Mouse (Mus musculus) liver, postnatal 0 days (tissue): ENCODE data around the gene Kcnq5. TPM values are rescaled to one million over a fixed set of nuclear protein-coding genes. Genes with fewer than 3 reads are reported as not detected.

Source experiments
- ATAC-seq: fragments of 200-750 bp; cut with Nextera tagmentation; 2 replicates; pipeline ENCODE4 v1.8.0; 2017; ENCODE audit warnings: mild to moderate bottlenecking, moderate library complexity
- DNase-seq: peaks from one replicate; pipeline ENCODE4 v3.0.0-alpha.2; 2016
- H3K27ac ChIP-seq: fragments of 300-500 bp; sonication (generic); 2 replicates; pipeline ENCODE4 v1.5.1; 2014; ENCODE audit warnings: antibody characterized with exemption, moderate library complexity, mild to moderate bottlenecking, low read depth
- H3K27me3 ChIP-seq: fragments of 300-500 bp; sonication (generic); 2 replicates; pipeline ENCODE4 v1.6.1; 2014; ENCODE audit warnings: low read length, control low read depth, mixed read lengths; ENCODE audit not compliant: insufficient read depth
- H3K36me3 ChIP-seq: fragments of 300-500 bp; sonication (generic); replicated peaks from 2 replicates; pipeline ENCODE4 v1.6.1; 2014; ENCODE audit warnings: mild to moderate bottlenecking, control low read depth, low read length, moderate library complexity, mixed read lengths; ENCODE audit not compliant: insufficient read depth
- H3K4me1 ChIP-seq: fragments of 300-500 bp; sonication (generic); 2 replicates; pipeline ENCODE4 v1.6.1; 2014; ENCODE audit warnings: antibody characterized with exemption, mild to moderate bottlenecking, control low read depth; ENCODE audit not compliant: insufficient read depth
- H3K4me2 ChIP-seq: fragments of 300-500 bp; sonication (generic); 2 replicates; pipeline ENCODE4 v1.6.1; 2014; ENCODE audit warnings: low read depth, mild to moderate bottlenecking, low read length, moderate library complexity, mixed read lengths
- H3K4me3 ChIP-seq: fragments of 300-500 bp; sonication (generic); 2 replicates; pipeline ENCODE4 v1.5.1; 2014; ENCODE audit warnings: low read depth, low read length
- H3K9ac ChIP-seq: fragments of 300-500 bp; sonication (generic); replicated peaks from 2 replicates; pipeline ENCODE4 v1.6.1; 2014; ENCODE audit warnings: mild to moderate bottlenecking, moderate library complexity
- H3K9me3 ChIP-seq: fragments of 300-500 bp; sonication (generic); 2 replicates; pipeline ENCODE4 v1.6.1; 2016; ENCODE audit warnings: mild to moderate bottlenecking, control low read depth, low read length, mixed read lengths
- CTCF ChIP-seq: sonication (generic); IDR thresholded peaks from 2 replicates; pipeline ENCODE4 v1.5.1; 2016; ENCODE audit warnings: antibody characterized with exemption, low read depth
- EP300 ChIP-seq: IDR thresholded peaks from 2 replicates; pipeline ENCODE4 v1.6.1; 2016; ENCODE audit warnings: antibody characterized with exemption, low read depth, mild to moderate bottlenecking
- WGBS: fragments of 180-500 bp; shearing (Covaris S2); extraction: QIAGEN DNeasy Blood & Tissue Kit; methylation state at CpG from one replicate; pipeline ENCODE4 v1.1.7; 2014; ENCODE audit not compliant: insufficient replicate concordance; 5-methylcytosine and 5-hydroxymethylcytosine counted together
- polyA plus RNA-seq: library from polyadenylated mRNA; unstranded; fragments of >200 nt; fragmentation: Nextera tagmentation; extraction: Ambion mirVana; gene quantifications from 2 replicates; pipeline ENCODE4 v1.2.1, GENCODE M21; 2015

Kcnq5 gene
- polyA plus RNA-seq, 1 experiment from 2014 or later: 0.21 TPM

DNA sequence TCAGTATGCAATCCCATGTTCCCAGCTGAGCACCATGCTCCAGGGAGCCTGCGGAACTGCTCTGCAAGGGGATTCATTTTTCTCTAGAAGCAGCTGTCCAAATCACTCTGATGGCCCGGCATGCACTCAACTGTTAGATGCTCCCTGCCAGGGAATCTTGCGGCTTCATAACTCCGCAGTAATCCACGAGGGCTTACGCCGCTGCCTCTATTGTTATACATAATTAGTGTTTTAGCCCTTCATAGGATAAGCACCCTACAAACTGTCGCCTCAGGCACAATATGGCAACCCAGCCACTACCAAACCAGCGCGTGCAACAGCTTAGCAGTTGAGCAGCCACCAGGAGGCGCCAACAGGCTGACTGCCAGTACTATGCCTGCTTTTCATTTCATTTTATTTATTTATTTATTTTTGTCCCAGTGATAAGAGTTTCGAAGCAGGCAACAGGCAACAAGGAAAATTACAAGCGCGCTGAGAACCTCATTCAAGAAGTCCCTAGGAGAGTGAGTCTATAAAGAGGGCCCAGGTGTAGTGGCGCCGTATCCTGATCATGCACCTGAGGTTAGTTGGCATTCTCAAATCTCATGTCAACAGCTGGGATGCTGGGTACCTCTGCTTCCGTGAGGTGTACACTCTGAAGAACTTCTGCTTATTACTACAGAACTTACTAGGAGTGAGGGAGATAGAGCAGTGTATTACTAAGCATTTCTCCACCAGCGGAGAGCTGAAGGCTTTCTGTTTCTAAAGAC lies 500.6 kb downstream of the Kcnq5 start:
- Histone ChIP-seq H3K4me3 (no peak overlapping the region), H3K27me3 (no peaks in the 10 kb centered on the region), H3K4me1 (no peaks in the 10 kb centered on the region), H3K36me3 (no peaks in the 10 kb centered on the region), H3K4me2 (no peak overlapping the region), H3K9ac (no peak overlapping the region), H3K27ac (no peak overlapping the region), H3K9me3 (no peaks in the 10 kb centered on the region)
- ATAC-seq (no peak), DNase-seq (peak; percentile 57)
- WGBS: 57% methylated on average over 18 of the region's 18 CpGs
- TF ChIP-seq CTCF (peak; percentile 71), EP300 (no peak)

DNA sequence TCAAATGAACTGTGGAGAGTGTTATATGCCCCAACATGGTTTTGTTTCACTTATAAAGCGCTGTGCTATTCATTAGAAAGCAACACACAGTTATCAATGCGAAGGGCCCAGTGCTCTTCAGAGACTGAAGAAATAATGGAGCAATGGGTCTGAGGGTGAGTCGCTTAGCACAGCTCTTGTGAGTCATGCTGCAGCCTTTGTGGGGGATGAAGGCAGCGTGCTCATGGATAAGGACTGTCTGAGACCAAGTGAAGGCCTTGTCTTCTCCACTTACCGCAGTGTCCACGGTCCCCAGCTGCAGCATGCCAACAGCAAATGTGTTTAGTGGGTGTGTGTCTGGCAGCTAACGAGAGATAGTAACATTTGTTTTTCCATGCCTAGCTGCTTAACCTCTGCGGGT lies 503.2 kb downstream of the Kcnq5 start:
- Histone ChIP-seq H3K27ac (no peak overlapping the region), H3K4me3 (no peak overlapping the region), H3K9ac (no peak overlapping the region), H3K9me3 (no peaks in the 10 kb centered on the region), H3K27me3 (no peaks in the 10 kb centered on the region), H3K4me1 (no peaks in the 10 kb centered on the region), H3K36me3 (no peaks in the 10 kb centered on the region), H3K4me2 (no peak overlapping the region)
- DNase-seq (no peak), ATAC-seq (no peak)
- TF ChIP-seq CTCF (no peak), EP300 (no peak)
- WGBS: 77% methylated on average over 8 of the region's 8 CpGs

GRCm38 (mm10) chr1:21455971-21456370 lies 505.8 kb downstream of the Kcnq5 start:
- Histone ChIP-seq H3K4me3 (no peak overlapping the region), H3K27me3 (no peaks in the 10 kb centered on the region), H3K9ac (no peak overlapping the region), H3K9me3 (no peaks in the 10 kb centered on the region), H3K4me1 (no peaks in the 10 kb centered on the region), H3K27ac (no peak overlapping the region), H3K4me2 (no peak overlapping the region), H3K36me3 (no peaks in the 10 kb centered on the region)
- 75% methylated on average over 5 of the region's 5 CpGs for WGBS
- ATAC-seq (no peak), DNase-seq (no peak)
- no peak for TF ChIP-seq CTCF
- TF ChIP-seq EP300: no peak

DNA sequence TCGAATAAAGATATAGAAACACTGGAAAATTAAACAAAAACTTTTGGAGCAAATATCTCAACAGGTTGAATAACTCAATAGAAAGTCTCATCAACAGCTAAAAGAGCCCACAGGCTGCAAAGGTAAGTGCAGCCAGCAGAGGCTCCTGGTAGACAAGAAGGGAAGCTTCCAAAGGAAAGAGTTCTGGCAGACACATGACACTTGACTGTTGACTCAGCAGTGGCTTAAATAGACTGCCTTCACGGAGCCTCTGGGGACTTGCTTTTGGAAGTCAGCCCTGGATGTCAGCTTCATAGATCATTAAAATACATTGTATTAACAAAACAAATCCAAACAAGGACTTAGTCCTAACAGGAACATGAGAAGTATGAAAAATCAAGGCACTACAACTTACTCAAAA lies 513.5 kb downstream of the Kcnq5 start:
- WGBS: 46% methylated on average over 2 of the region's 2 CpGs
- Histone ChIP-seq H3K4me3 (no peak overlapping the region), H3K27ac (no peak overlapping the region), H3K9ac (no peak overlapping the region), H3K4me2 (no peak overlapping the region), H3K4me1 (no peaks in the 10 kb centered on the region), H3K36me3 (no peaks in the 10 kb centered on the region), H3K27me3 (no peaks in the 10 kb centered on the region), H3K9me3 (no peaks in the 10 kb centered on the region)
- TF ChIP-seq EP300 (no peak), CTCF (no peak)
- ATAC-seq: no peak
- no peak for DNase-seq

DNA sequence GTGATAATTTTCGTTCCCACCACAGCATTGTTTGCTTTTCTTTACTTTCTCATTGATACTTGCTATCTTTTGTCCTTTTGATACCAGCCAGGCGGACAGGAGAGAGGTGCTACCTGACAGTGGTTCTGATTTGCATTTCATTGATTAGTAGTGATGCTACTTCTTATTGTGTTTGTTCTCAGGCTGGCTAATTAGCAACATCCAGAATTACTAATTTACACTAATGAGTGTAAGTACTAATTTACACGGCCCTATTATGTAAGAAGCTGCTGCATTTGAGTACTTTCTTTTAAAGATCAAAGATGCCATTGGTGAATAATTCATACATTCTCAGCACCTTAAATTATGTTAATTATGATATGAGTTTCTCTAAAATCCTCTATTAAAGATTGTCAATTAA lies 525.0 kb downstream of the Kcnq5 start:
- ATAC-seq: no peak
- TF ChIP-seq CTCF (no peak), EP300 (no peak)

GRCm38 (mm10) chr1:21434853-21435252 lies 526.9 kb downstream of the Kcnq5 start:
- Histone ChIP-seq H3K4me1 (no peaks in the 10 kb centered on the region), H3K4me3 (no peak overlapping the region), H3K4me2 (no peak overlapping the region), H3K27ac (no peak overlapping the region), H3K36me3 (no peaks in the 10 kb centered on the region), H3K9me3 (no peaks in the 10 kb centered on the region), H3K9ac (no peak overlapping the region), H3K27me3 (no peaks in the 10 kb centered on the region)
- WGBS: 55% methylated on average over 3 of the region's 3 CpGs
- DNase-seq: no peak
- TF ChIP-seq CTCF: no peak
- TF ChIP-seq EP300: no peak
- ATAC-seq: no peak

More for the DNA sequence above, 525.0 kb downstream of the Kcnq5 start:
- no peak overlapping the region for H3K4me3 ChIP-seq
- no peak for DNase-seq
- H3K36me3 ChIP-seq: no peaks in the 10 kb centered on the region
- H3K9ac ChIP-seq: no peak overlapping the region
- H3K27ac ChIP-seq: no peak overlapping the region
- WGBS: 60% methylated on average over 3 of the region's 3 CpGs
- H3K27me3 ChIP-seq: no peaks in the 10 kb centered on the region
- H3K4me2 ChIP-seq: no peak overlapping the region
- H3K4me1 ChIP-seq: no peaks in the 10 kb centered on the region
- H3K9me3 ChIP-seq: no peaks in the 10 kb centered on the region
